Mouse (Mus musculus): ENCODE data around the gene Rbm46.

DNA sequence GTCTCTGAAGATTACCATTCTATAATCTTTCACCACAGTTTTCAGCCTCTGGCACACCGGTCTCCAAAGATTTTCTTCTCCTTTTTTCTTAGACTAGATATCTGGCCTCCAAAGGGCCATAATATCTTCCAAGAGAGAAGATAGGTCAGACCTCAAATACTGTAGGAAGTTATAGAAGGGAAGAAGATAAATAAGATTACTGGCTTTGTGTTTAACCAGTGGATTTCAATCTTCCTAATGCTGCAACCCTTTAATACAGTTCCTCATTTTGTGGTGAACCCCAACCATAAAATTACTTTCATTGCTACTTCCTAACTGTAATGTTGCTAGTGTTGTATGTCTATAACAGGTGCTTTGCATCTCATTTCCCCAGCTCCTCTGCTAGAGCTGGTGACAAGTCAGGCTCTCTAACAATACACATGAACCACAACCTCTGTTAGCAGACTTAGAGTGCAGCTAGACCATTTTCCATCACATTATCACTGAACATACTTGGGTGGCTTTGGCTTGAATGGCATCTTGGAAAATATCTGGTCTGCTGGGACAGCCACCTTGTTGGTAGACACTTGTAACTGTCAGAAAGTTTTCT, 67.9 kb downstream of the Rbm46 start:
- TF ChIP-seq CTCF (IDR thresholded peaks at IDR 0.05; ENCODE audit: low read depth) (no peak), EP300 (optimal IDR thresholded peaks at IDR 0.05) (no peak)
